Mouse (Mus musculus): ENCODE measurements around the gene Cela2a.

DNA sequence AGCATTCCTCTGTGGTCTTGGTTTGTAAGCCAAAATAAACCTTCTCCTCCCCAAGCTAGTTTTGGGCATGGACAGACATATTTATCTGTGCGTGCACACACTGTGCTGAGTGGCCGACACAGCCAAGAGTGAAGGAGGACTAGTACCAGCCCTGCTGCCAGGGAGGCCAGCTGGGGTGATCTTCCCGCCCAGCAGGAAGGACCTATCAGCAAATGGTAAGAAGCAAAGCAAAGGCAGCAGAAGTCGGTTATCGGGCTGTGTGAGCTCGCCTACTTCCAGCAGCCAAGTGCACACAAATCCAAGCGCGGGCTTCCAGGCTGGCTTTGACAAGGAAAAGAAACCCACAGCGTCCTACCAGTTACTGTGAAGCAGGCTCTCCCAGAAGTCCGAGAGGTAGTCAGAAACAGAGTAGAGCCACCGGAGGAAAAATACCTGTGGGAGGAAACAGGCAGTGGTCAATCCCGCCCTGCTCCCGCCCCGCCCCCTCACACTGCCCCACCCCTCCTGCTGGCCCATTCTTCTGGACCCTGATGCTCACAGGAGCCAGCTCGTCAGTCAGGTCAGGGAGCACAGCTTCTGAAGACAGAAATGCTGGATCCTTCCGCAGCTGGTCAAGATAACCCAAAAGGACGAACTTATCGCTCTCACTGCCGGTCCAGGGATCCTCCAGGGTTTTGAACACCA lies 58.5 kb downstream of the Cela2a start:
- TF ChIP-seq POLR2A (IDR thresholded peaks at IDR 0.05; ENCODE audit: low read depth, low read length) (no peak), EP300 (IDR thresholded peaks at IDR 0.05; ENCODE audit: low read length) (no peak), JUND (conservative IDR thresholded peaks at IDR 0.05; ENCODE audit: low read depth, low read length) (no peak), TCF12 (IDR thresholded peaks at IDR 0.05; ENCODE audit: low read depth, low read length) (no peak), MEF2A (IDR thresholded peaks at IDR 0.05; ENCODE audit: borderline replicate concordance, low read depth, low read length) (no peak), NELFE (IDR thresholded peaks at IDR 0.05; ENCODE audit: low read depth, low read length) (no peak)
